Mouse (Mus musculus): ENCODE measurements around the gene Kif13a. TPM values are rescaled to one million over a fixed set of nuclear protein-coding genes. Genes with fewer than 3 reads are reported as not detected.

Gene Kif13a
- polyA plus RNA-seq, 1 experiment from 2014 or later: 39.8 TPM

DNA sequence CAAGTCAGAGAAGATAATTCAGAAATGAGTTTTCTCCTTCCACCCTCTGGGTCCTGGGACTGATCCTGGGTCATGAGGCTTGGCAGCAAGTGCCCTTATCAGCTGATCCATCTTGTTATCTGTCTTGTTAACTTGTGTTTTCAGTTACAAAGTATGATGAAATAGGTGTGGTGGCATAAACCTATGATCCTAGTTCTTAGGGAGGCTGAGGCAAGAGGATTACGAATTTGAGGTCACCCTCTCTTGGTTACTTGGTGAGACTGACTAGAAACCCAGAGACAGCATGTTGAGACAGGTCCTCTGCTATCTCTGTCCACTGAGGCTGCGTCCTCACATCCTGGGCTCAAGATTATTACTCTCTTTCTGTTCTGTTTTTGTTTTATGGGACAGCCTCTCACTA, 164.3 kb downstream of the Kif13a start:
- Histone ChIP-seq H3K4me3 (ENCODE audit: low read depth, low read length) (no peak overlapping the region), H3K4me2 (no peak overlapping the region), H3K27me3 (ENCODE audit: control insufficient read depth, insufficient read depth, low read length) (no peaks in the 10 kb centered on the region), H3K36me3 (ENCODE audit: control insufficient read depth, insufficient read depth, low read length) (peaks cover 41% of the 10 kb centered on the region), H3K9ac (ENCODE audit: low read depth, low read length) (no peak overlapping the region), H3K4me1 (ENCODE audit: control insufficient read depth, insufficient read depth, low read length) (no peaks in the 10 kb centered on the region), H3K27ac (ENCODE audit: low read depth, low read length) (no peak overlapping the region), H3K9me3 (replicated peaks; ENCODE audit: control insufficient read depth, low read length) (no peaks in the 10 kb centered on the region)
- no peak for ATAC-seq (replicated peaks; ENCODE audit: insufficient number of reproducible peaks, low FRiP score, low TSS enrichment)
- WGBS (ENCODE audit: insufficient replicate concordance): 87% methylated on average over 2 of the region's 2 CpGs

DNA sequence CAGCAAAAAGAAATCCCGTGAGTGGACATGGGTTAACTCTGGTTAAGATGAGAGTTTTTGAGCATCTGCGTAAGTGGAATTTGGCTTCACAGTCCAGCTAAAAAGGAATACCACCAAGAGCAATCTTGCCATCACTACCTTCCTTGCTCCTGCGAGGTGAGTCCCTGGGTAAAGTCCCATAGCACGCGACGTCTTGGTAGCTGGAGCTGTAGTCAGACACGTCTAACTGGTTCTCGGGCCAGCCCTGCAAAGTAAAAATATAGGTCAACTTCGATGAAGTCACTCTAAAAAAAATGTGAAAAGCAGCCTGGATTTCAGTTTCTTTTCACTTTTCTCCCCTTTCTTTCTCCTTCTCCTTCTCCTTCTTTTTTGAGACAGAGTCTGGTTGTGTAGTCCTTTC, 166.5 kb downstream of the Kif13a start:
- no peak overlapping the region for H3K9ac ChIP-seq (ENCODE audit: low read depth, low read length)
- no peaks in the 10 kb centered on the region for H3K27me3 ChIP-seq (ENCODE audit: control insufficient read depth, insufficient read depth, low read length)
- no peaks in the 10 kb centered on the region for H3K9me3 ChIP-seq (replicated peaks; ENCODE audit: control insufficient read depth, low read length)
- no peak overlapping the region for H3K4me2 ChIP-seq
- H3K4me3 ChIP-seq (ENCODE audit: low read depth, low read length): no peak overlapping the region
- peaks cover 37% of the 10 kb centered on the region for H3K36me3 ChIP-seq (ENCODE audit: control insufficient read depth, insufficient read depth, low read length)
- no peak for ATAC-seq (replicated peaks; ENCODE audit: insufficient number of reproducible peaks, low FRiP score, low TSS enrichment)
- no peaks in the 10 kb centered on the region for H3K4me1 ChIP-seq (ENCODE audit: control insufficient read depth, insufficient read depth, low read length)
- no peak overlapping the region for H3K27ac ChIP-seq (ENCODE audit: low read depth, low read length)
- 85% methylated on average over 9 of the region's 9 CpGs for WGBS (ENCODE audit: insufficient replicate concordance)

DNA sequence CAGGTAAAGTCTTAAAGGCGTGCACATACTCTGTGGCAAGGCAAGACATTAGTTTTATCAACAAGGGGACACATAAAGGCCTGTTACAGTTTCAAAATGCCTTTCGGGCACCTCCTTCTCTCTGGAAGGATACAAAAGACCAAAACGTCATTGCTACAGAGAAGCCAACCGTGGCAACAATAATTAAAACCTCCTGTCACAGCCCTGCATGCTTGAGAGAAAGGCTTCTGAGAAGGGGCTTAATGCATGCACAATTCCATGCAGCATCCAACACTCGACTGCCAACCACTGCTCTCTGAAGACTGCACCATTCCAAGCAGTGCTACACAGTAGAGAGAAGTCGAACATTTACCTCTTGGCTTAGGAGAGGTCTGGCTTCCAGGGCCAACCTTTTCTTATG, 168.7 kb downstream of the Kif13a start:
- 84% methylated on average over 6 of the region's 6 CpGs for WGBS (ENCODE audit: insufficient replicate concordance)
- Histone ChIP-seq H3K4me3 (ENCODE audit: low read depth, low read length) (no peak overlapping the region), H3K27ac (ENCODE audit: low read depth, low read length) (no peak overlapping the region), H3K27me3 (ENCODE audit: control insufficient read depth, insufficient read depth, low read length) (no peaks in the 10 kb centered on the region), H3K9ac (ENCODE audit: low read depth, low read length) (no peak overlapping the region), H3K9me3 (replicated peaks; ENCODE audit: control insufficient read depth, low read length) (no peaks in the 10 kb centered on the region), H3K4me1 (ENCODE audit: control insufficient read depth, insufficient read depth, low read length) (no peaks in the 10 kb centered on the region), H3K4me2 (no peak overlapping the region), H3K36me3 (ENCODE audit: control insufficient read depth, insufficient read depth, low read length) (peaks cover 30% of the 10 kb centered on the region)
- no peak for ATAC-seq (replicated peaks; ENCODE audit: insufficient number of reproducible peaks, low FRiP score, low TSS enrichment)

DNA sequence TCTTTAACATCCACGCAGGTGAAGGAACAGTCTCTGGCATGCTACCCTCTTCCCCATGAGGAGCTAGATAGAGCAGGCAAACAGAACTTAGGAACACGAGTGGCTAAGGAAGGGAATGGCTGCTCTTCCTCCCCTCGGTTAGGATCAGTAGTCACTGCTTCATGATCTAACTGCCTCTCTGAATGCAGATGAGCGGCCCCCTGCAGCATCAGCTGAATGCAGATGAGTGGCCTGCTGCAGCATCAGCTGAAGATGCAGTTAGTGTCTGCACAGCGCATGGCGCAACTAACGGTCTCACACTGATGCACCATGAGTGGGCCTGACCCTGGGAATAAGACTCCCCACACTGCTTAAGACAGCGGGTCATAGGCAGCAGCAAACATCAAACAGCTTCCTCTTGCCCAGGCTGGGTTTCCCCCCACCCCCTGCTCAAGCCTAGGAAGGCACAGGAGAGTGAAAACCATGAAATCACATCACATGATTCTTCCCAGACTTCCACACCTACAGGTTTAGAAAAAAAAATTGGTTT, 170.3 kb downstream of the Kif13a start:
- WGBS (ENCODE audit: insufficient replicate concordance): 87% methylated on average over 8 of the region's 8 CpGs

DNA sequence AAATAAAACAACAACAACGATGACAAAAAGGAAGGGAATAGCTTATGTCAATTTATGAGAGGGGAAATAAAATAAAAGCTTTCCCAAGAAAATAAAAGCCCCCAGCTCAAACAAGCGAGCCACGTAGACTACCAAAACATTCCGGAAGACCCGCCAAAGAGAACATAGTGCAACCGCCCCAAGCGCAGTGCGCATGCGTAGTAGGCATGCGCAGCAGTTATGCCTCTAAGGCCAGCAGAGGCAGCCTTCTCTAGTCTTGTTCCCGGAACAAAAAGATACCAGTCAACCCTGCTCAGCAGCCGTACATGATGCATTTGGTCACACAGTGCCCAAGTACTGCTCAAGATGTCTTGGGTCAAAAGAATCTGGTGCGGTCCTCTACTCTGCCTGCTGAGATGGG, 171.0 kb downstream of the Kif13a start:
- H3K36me3 ChIP-seq (ENCODE audit: control insufficient read depth, insufficient read depth, low read length): peaks cover 19% of the 10 kb centered on the region
- no peak overlapping the region for H3K4me3 ChIP-seq (ENCODE audit: low read depth, low read length)
- no peaks in the 10 kb centered on the region for H3K4me1 ChIP-seq (ENCODE audit: control insufficient read depth, insufficient read depth, low read length)
- no peak overlapping the region for H3K9ac ChIP-seq (ENCODE audit: low read depth, low read length)
- ATAC-seq (replicated peaks; ENCODE audit: insufficient number of reproducible peaks, low FRiP score, low TSS enrichment): no peak
- H3K27me3 ChIP-seq (ENCODE audit: control insufficient read depth, insufficient read depth, low read length): no peaks in the 10 kb centered on the region
- H3K27ac ChIP-seq (ENCODE audit: low read depth, low read length): no peak overlapping the region
- WGBS (ENCODE audit: insufficient replicate concordance): 89% methylated on average over 13 of the region's 13 CpGs
- H3K9me3 ChIP-seq (replicated peaks; ENCODE audit: control insufficient read depth, low read length): no peaks in the 10 kb centered on the region
- H3K4me2 ChIP-seq: no peak overlapping the region

More for the DNA sequence above, 170.3 kb downstream of the Kif13a start:
- Histone ChIP-seq H3K4me2 (no peak overlapping the region), H3K4me3 (ENCODE audit: low read depth, low read length) (no peak overlapping the region), H3K36me3 (ENCODE audit: control insufficient read depth, insufficient read depth, low read length) (peaks cover 23% of the 10 kb centered on the region), H3K9ac (ENCODE audit: low read depth, low read length) (no peak overlapping the region), H3K27ac (ENCODE audit: low read depth, low read length) (no peak overlapping the region), H3K4me1 (ENCODE audit: control insufficient read depth, insufficient read depth, low read length) (no peaks in the 10 kb centered on the region), H3K27me3 (ENCODE audit: control insufficient read depth, insufficient read depth, low read length) (no peaks in the 10 kb centered on the region), H3K9me3 (replicated peaks; ENCODE audit: control insufficient read depth, low read length) (no peaks in the 10 kb centered on the region)
- ATAC-seq (replicated peaks; ENCODE audit: insufficient number of reproducible peaks, low FRiP score, low TSS enrichment): no peak

DNA sequence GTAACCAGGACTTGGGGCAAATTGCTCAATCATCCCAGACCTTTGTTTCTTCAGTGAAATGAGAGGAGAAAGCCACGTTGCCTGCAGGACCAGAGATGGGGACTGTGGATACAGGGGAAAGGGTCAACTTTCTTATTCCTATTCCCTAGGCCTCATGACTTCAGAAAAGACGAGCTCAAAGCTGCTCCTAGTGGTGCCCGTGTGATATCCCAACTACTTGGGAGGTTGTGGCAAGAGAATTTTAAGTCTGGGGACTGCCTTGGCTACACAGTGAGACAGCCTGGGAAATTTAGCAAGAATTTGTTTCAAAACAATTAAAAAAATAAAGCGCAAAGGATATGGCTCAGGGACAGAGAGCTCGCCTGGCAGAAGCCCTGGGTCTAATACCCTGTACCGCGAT, 171.7 kb downstream of the Kif13a start:
- ATAC-seq (replicated peaks; ENCODE audit: insufficient number of reproducible peaks, low FRiP score, low TSS enrichment): no peak
- no peaks in the 10 kb centered on the region for H3K27me3 ChIP-seq (ENCODE audit: control insufficient read depth, insufficient read depth, low read length)
- no peak overlapping the region for H3K27ac ChIP-seq (ENCODE audit: low read depth, low read length)
- H3K9ac ChIP-seq (ENCODE audit: low read depth, low read length): no peak overlapping the region
- 85% methylated on average over 7 of the region's 7 CpGs for WGBS (ENCODE audit: insufficient replicate concordance)
- no peak overlapping the region for H3K4me3 ChIP-seq (ENCODE audit: low read depth, low read length)
- H3K9me3 ChIP-seq (replicated peaks; ENCODE audit: control insufficient read depth, low read length): no peaks in the 10 kb centered on the region
- no peak overlapping the region for H3K4me2 ChIP-seq
- peaks cover 15% of the 10 kb centered on the region for H3K36me3 ChIP-seq (ENCODE audit: control insufficient read depth, insufficient read depth, low read length)
- no peaks in the 10 kb centered on the region for H3K4me1 ChIP-seq (ENCODE audit: control insufficient read depth, insufficient read depth, low read length)

DNA sequence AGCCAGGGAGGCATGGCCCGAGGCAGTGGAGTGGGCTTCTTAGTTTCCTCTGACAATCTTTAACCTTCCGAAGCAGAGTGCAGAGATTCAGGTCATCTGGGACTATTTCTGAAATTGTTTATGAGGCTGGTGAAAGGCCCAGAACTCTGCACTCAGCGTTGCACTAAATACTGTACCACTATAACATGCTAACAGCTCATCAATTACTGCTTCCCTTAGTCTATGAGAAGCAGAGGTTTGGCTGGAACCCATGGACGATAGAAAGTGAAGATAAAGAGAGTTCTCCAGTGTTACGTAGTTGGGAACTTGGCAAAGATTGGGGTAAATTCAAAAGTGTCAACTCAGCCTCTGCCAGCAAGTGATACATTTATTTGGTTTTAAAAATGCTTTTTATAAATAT, 176.4 kb downstream of the Kif13a start:
- 81% methylated on average over 5 of the region's 5 CpGs for WGBS (ENCODE audit: insufficient replicate concordance)
- H3K36me3 ChIP-seq (ENCODE audit: control insufficient read depth, insufficient read depth, low read length): peaks cover 17% of the 10 kb centered on the region

DNA sequence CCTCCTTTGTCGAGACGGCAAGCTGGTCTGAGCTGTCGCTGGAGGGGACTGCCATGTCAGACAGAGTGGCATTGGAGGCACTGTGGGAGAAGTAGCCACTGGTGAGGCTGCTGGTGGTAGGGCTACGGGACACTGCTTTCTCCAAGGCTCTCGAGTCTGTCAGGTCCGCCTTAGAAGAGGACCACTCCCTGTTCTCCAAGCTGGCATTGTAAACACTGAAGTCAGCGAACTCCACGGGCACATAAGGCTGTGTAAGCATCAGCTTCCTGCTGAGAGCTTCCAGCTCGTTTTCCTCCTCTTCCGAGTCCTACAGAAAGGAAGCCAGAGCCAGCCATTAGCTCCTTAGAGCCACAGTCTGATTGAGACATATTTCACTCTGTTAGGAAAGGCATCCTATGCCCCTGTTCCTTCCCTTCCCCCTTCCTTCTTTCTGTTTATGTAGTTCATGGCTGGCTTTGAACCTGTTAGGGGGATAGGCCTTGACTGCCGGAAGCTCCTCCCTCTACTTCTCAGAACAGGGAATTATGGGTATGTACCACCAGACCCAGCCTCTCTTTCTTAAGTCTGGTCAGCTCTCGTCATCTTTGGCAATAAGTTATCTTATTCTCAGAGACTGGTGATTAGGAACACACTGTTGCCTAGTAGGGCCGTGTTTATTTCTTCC, 177.0 kb downstream of the Kif13a start:
- H3K27me3 ChIP-seq (ENCODE audit: control insufficient read depth, insufficient read depth, low read length): no peaks in the 10 kb centered on the region
- no peaks in the 10 kb centered on the region for H3K4me1 ChIP-seq (ENCODE audit: control insufficient read depth, insufficient read depth, low read length)
- H3K9me3 ChIP-seq (replicated peaks; ENCODE audit: control insufficient read depth, low read length): no peaks in the 10 kb centered on the region
- no peak overlapping the region for H3K27ac ChIP-seq (ENCODE audit: low read depth, low read length)
- H3K36me3 ChIP-seq (ENCODE audit: control insufficient read depth, insufficient read depth, low read length): peaks cover 17% of the 10 kb centered on the region
- no peak overlapping the region for H3K9ac ChIP-seq (ENCODE audit: low read depth, low read length)
- no peak overlapping the region for H3K4me3 ChIP-seq (ENCODE audit: low read depth, low read length)
- ATAC-seq (replicated peaks; ENCODE audit: insufficient number of reproducible peaks, low FRiP score, low TSS enrichment): no peak
- no peak overlapping the region for H3K4me2 ChIP-seq
- WGBS (ENCODE audit: insufficient replicate concordance): 74% methylated on average over 13 of the region's 13 CpGs

More for the DNA sequence above, 176.4 kb downstream of the Kif13a start:
- Histone ChIP-seq H3K4me2 (no peak overlapping the region), H3K27me3 (ENCODE audit: control insufficient read depth, insufficient read depth, low read length) (no peaks in the 10 kb centered on the region), H3K9me3 (replicated peaks; ENCODE audit: control insufficient read depth, low read length) (no peaks in the 10 kb centered on the region), H3K9ac (ENCODE audit: low read depth, low read length) (no peak overlapping the region), H3K4me1 (ENCODE audit: control insufficient read depth, insufficient read depth, low read length) (no peaks in the 10 kb centered on the region), H3K27ac (ENCODE audit: low read depth, low read length) (no peak overlapping the region), H3K4me3 (ENCODE audit: low read depth, low read length) (no peak overlapping the region)
- ATAC-seq (replicated peaks; ENCODE audit: insufficient number of reproducible peaks, low FRiP score, low TSS enrichment): no peak
